Mouse (Mus musculus): ENCODE results near the gene Irf2bp2. TPM values are rescaled to one million over a fixed set of nuclear protein-coding genes. Genes with fewer than 3 reads are reported as not detected.

The Irf2bp2 gene
- polyA plus RNA-seq, 1 experiment: 163 TPM

GRCm38 (mm10) chr8:126595204-126596061 lies 1.6 kb upstream of the Irf2bp2 start:
- peaks cover 26% of the 10 kb centered on the region for H3K4me1 ChIP-seq (ENCODE audit: control insufficient read depth, insufficient read depth, low read length)
- TF ChIP-seq CTCF (IDR thresholded peaks at IDR 0.05; ENCODE audit: low read depth, low read length) (no peak), POLR2A (IDR thresholded peaks at IDR 0.05; ENCODE audit: borderline replicate concordance, low read depth, low read length) (no peak)
- peak overlapping the region; percentile 78 for H3K4me3 ChIP-seq (ENCODE audit: insufficient read depth, low read length)
- peak overlapping the region; percentile 98 for H3K27ac ChIP-seq (ENCODE audit: insufficient read depth, low read depth, low read length)

GRCm38 (mm10) chr8:126594481-126595000 lies 755 bp upstream of the Irf2bp2 start:
- peak overlapping the region; percentile 98 for H3K27ac ChIP-seq (ENCODE audit: insufficient read depth, low read depth, low read length)
- peaks cover 26% of the 10 kb centered on the region for H3K4me1 ChIP-seq (ENCODE audit: control insufficient read depth, insufficient read depth, low read length)
- peak overlapping the region; percentile 78 for H3K4me3 ChIP-seq (ENCODE audit: insufficient read depth, low read length)
- TF ChIP-seq POLR2A (IDR thresholded peaks at IDR 0.05; ENCODE audit: borderline replicate concordance, low read depth, low read length) (peak; percentile 54; the same call in 1 of the 2 replicates), CTCF (IDR thresholded peaks at IDR 0.05; ENCODE audit: low read depth, low read length) (no peak)

GRCm38 (mm10) chr8:126592771-126593571 lies 815 bp downstream of the Irf2bp2 start:
- Histone ChIP-seq H3K4me3 (ENCODE audit: insufficient read depth, low read length) (peak overlapping the region; percentile 86), H3K4me1 (ENCODE audit: control insufficient read depth, insufficient read depth, low read length) (peaks cover 18% of the 10 kb centered on the region), H3K27ac (ENCODE audit: insufficient read depth, low read depth, low read length) (peak overlapping the region; percentile 97)
- TF ChIP-seq POLR2A (IDR thresholded peaks at IDR 0.05; ENCODE audit: borderline replicate concordance, low read depth, low read length) (no peak; the same call in 1 of the 2 replicates), CTCF (IDR thresholded peaks at IDR 0.05; ENCODE audit: low read depth, low read length) (no peak)

GRCm38 (mm10) chr8:126592381-126592770 lies 1.4 kb downstream of the Irf2bp2 start:
- Histone ChIP-seq H3K4me1 (ENCODE audit: control insufficient read depth, insufficient read depth, low read length) (peaks cover 12% of the 10 kb centered on the region), H3K27ac (ENCODE audit: insufficient read depth, low read depth, low read length) (peak overlapping the region; percentile 97), H3K4me3 (ENCODE audit: insufficient read depth, low read length) (peak overlapping the region; percentile 86)
- TF ChIP-seq POLR2A (IDR thresholded peaks at IDR 0.05; ENCODE audit: borderline replicate concordance, low read depth, low read length) (no peak), CTCF (IDR thresholded peaks at IDR 0.05; ENCODE audit: low read depth, low read length) (no peak)

GRCm38 (mm10) chr8:126591821-126592268 lies 1.9 kb downstream of the Irf2bp2 start:
- H3K27ac ChIP-seq (ENCODE audit: insufficient read depth, low read depth, low read length): peak overlapping the region; percentile 97
- no peak for TF ChIP-seq CTCF (IDR thresholded peaks at IDR 0.05; ENCODE audit: low read depth, low read length)
- no peak for TF ChIP-seq POLR2A (IDR thresholded peaks at IDR 0.05; ENCODE audit: borderline replicate concordance, low read depth, low read length)
- peak overlapping the region; percentile 86 for H3K4me3 ChIP-seq (ENCODE audit: insufficient read depth, low read length)
- H3K4me1 ChIP-seq (ENCODE audit: control insufficient read depth, insufficient read depth, low read length): peaks cover 9% of the 10 kb centered on the region

- peak overlapping the region; percentile 97 for H3K27ac ChIP-seq (ENCODE audit: insufficient read depth, low read depth, low read length)
- no peak for TF ChIP-seq POLR2A (IDR thresholded peaks at IDR 0.05; ENCODE audit: borderline replicate concordance, low read depth, low read length)
- H3K4me3 ChIP-seq (ENCODE audit: insufficient read depth, low read length): peak overlapping the region; percentile 86
- peaks cover 8% of the 10 kb centered on the region for H3K4me1 ChIP-seq (ENCODE audit: control insufficient read depth, insufficient read depth, low read length)
Observed at GRCm38 (mm10) chr8:126591141-126591820, 2.5 kb downstream of the Irf2bp2 start.

- Histone ChIP-seq H3K4me1 (ENCODE audit: control insufficient read depth, insufficient read depth, low read length) (peaks cover 10% of the 10 kb centered on the region), H3K4me3 (ENCODE audit: insufficient read depth, low read length) (peak overlapping the region; percentile 94), H3K27ac (ENCODE audit: insufficient read depth, low read depth, low read length) (peak overlapping the region; percentile 92)
- no peak for TF ChIP-seq POLR2A (IDR thresholded peaks at IDR 0.05; ENCODE audit: borderline replicate concordance, low read depth, low read length)
- no peak for TF ChIP-seq CTCF (IDR thresholded peaks at IDR 0.05; ENCODE audit: low read depth, low read length)
Observed at GRCm38 (mm10) chr8:126590599-126590998, 3.2 kb downstream of the Irf2bp2 start.

- TF ChIP-seq POLR2A (IDR thresholded peaks at IDR 0.05; ENCODE audit: borderline replicate concordance, low read depth, low read length) (no peak), CTCF (IDR thresholded peaks at IDR 0.05; ENCODE audit: low read depth, low read length) (no peak)
- H3K4me1 ChIP-seq (ENCODE audit: control insufficient read depth, insufficient read depth, low read length): peaks cover 12% of the 10 kb centered on the region
- peak overlapping the region; percentile 92 for H3K27ac ChIP-seq (ENCODE audit: insufficient read depth, low read depth, low read length)
Observed at GRCm38 (mm10) chr8:126590024-126590529, 3.7 kb downstream of the Irf2bp2 start.

GRCm38 (mm10) chr8:126589507-126590023 lies 4.2 kb downstream of the Irf2bp2 start:
- TF ChIP-seq CTCF (IDR thresholded peaks at IDR 0.05; ENCODE audit: low read depth, low read length) (no peak), POLR2A (IDR thresholded peaks at IDR 0.05; ENCODE audit: borderline replicate concordance, low read depth, low read length) (no peak)
- Histone ChIP-seq H3K27ac (ENCODE audit: insufficient read depth, low read depth, low read length) (peak overlapping the region; percentile 92), H3K4me3 (ENCODE audit: insufficient read depth, low read length) (peak overlapping the region; percentile 94), H3K4me1 (ENCODE audit: control insufficient read depth, insufficient read depth, low read length) (peaks cover 16% of the 10 kb centered on the region)

More at GRCm38 (mm10) chr8:126590024-126590529, 3.7 kb downstream of the Irf2bp2 start:
- H3K4me3 ChIP-seq (ENCODE audit: insufficient read depth, low read length): peak overlapping the region; percentile 94
